Mouse (Mus musculus): ENCODE data around the gene Paqr7.

Gene Paqr7

GRCm38 (mm10) chr4:134534932-134535786 is 38.7 kb downstream of the Paqr7 start, which contains the start of gene Mtfr1l:
Gene Mtfr1l, minus strand, starts transcription at chr4:134535387.
- DNase-seq (ENCODE audit: low read depth, low spot score), result peak; percentile 91

- no peak for DNase-seq (ENCODE audit: low read depth, low spot score)
These were observed 39.3 kb downstream of the Paqr7 start for GRCm38 (mm10) chr4:134535787-134536151.

- no peak for DNase-seq (ENCODE audit: low read depth, low spot score)
These were observed 42.6 kb downstream of the Paqr7 start for GRCm38 (mm10) chr4:134538997-134539580.

GRCm38 (mm10) chr4:134542726-134543125 is 46.2 kb downstream of the Paqr7 start:
- no peak for DNase-seq (ENCODE audit: low read depth, low spot score)

- peak; percentile 83 for DNase-seq (ENCODE audit: low read depth, low spot score)
These were observed 46.8 kb downstream of the Paqr7 start for GRCm38 (mm10) chr4:134543261-134543660.

- DNase-seq (ENCODE audit: low read depth, low spot score), result no peak
These were observed 50.6 kb downstream of the Paqr7 start for GRCm38 (mm10) chr4:134546814-134547705.

- DNase-seq (ENCODE audit: low read depth, low spot score), result no peak
These were observed 51.9 kb downstream of the Paqr7 start for GRCm38 (mm10) chr4:134548169-134548938.

GRCm38 (mm10) chr4:134549899-134550298 is 53.4 kb downstream of the Paqr7 start:
- no peak for DNase-seq (ENCODE audit: low read depth, low spot score)

- no peak for DNase-seq (ENCODE audit: low read depth, low spot score)
These were observed 55.2 kb downstream of the Paqr7 start, which contains the start of gene Selenon for GRCm38 (mm10) chr4:134551494-134552316. Gene Selenon, minus strand, starts transcription at chr4:134552166.

GRCm38 (mm10) chr4:134553631-134554030 is 57.1 kb downstream of the Paqr7 start:
- no peak for DNase-seq (ENCODE audit: low read depth, low spot score)

GRCm38 (mm10) chr4:134555956-134556580 is 59.6 kb downstream of the Paqr7 start:
- no peak for DNase-seq (ENCODE audit: low read depth, low spot score)

- DNase-seq (ENCODE audit: low read depth, low spot score), result no peak
These were observed 61.2 kb downstream of the Paqr7 start for GRCm38 (mm10) chr4:134557626-134558249.

GRCm38 (mm10) chr4:134558570-134559113 is 62.1 kb downstream of the Paqr7 start:
- no peak for DNase-seq (ENCODE audit: low read depth, low spot score)

- no peak for DNase-seq (ENCODE audit: low read depth, low spot score)
These were observed 62.7 kb downstream of the Paqr7 start for GRCm38 (mm10) chr4:134559154-134559553.

Measured in retina, postnatal 7 days (tissue).